Mouse (Mus musculus): ENCODE data around the gene Tcf7l2. TPM values are rescaled to one million over a fixed set of nuclear protein-coding genes. Genes with fewer than 3 reads are reported as not detected.

Tcf7l2 gene
- polyA plus RNA-seq, 1 experiment from 2014 or later: 41.7 TPM

DNA sequence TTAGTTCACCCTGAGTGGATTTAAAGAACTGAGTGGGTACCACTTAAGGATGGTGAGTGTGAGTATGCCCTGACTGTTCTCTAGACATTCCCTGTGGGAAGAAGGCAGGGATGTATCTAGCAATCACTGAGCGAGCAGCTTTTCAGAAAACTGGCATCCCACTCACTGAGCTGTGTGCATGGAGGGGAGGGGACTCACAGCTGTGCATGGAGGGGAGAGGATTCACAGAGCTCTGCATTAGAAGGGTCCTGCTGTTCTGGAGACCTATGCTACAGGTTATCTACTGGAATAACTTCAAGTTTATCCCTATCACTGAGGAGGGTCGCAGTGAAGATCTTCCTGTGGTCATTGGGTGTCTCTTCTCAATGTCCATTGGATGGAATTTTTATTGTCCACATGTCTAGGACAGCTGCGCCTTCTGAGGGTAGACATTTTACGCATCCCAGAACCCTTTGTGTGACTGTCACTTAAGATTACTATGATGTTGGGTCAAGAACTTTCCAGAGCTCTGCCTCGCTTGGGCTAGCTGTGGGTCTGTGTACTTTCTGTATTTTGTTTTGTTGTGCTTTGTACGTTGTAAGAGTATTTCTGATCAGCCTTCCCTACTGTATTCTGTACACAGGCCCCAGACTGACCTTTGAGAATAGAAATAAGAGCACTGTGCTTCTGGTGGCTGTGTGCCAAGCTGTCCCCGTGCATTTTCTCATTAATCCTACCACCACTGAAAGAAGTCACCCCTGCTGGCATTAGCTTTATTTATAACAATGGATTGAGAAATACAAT lies 192.5 kb downstream of the Tcf7l2 start:
- no peaks in the 10 kb centered on the region for H3K27me3 ChIP-seq (ENCODE audit: control insufficient read depth, insufficient read depth, low read length)
- DNase-seq (ENCODE audit: low spot score): no peak
- TF ChIP-seq CTCF (IDR thresholded peaks at IDR 0.05; ENCODE audit: low read depth): no peak
- no peak for TF ChIP-seq EP300 (optimal IDR thresholded peaks at IDR 0.05)
- no peak overlapping the region for H3K4me2 ChIP-seq (replicated peaks; ENCODE audit: low read depth)
- WGBS: 69% methylated on average over 7 of the region's 7 CpGs
- ATAC-seq (ENCODE audit: low FRiP score, low TSS enrichment): no peak
- no peak overlapping the region for H3K4me3 ChIP-seq (ENCODE audit: low read depth, low read length)
- H3K9me3 ChIP-seq (ENCODE audit: control insufficient read depth, low read length): no peaks in the 10 kb centered on the region
- H3K36me3 ChIP-seq (ENCODE audit: control insufficient read depth, insufficient read depth, low read length): peaks cover 5% of the 10 kb centered on the region
- no peak overlapping the region for H3K27ac ChIP-seq (replicated peaks)
- no peak overlapping the region for H3K9ac ChIP-seq (ENCODE audit: low read length)
- H3K4me1 ChIP-seq (replicated peaks; ENCODE audit: control insufficient read depth, insufficient read depth): 0 out of 2 replicates have a peak, but pooled peaks cover 4% of the 10 kb centered on the region

DNA sequence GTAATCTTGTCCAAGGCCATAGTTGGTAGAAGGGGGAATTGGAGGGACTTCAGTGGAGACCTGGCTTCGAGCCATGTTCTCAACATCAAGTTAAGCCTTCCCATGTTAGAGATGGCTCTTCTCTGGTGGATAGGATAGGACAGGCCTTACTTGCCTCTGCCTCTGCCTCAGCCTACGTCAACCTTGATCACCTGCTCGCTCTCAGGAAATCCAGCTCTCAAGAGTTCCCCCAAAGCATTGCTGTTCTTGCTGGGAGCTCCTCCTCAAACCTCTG lies 193.0 kb downstream of the Tcf7l2 start:
- peaks cover 5% of the 10 kb centered on the region for H3K36me3 ChIP-seq (ENCODE audit: control insufficient read depth, insufficient read depth, low read length)
- DNase-seq (ENCODE audit: low spot score): no peak
- H3K27ac ChIP-seq (replicated peaks): no peak overlapping the region
- no peak; the same call in 1 of the 2 replicates for ATAC-seq (ENCODE audit: low FRiP score, low TSS enrichment)
- H3K4me3 ChIP-seq (ENCODE audit: low read depth, low read length): no peak overlapping the region
- no peaks in the 10 kb centered on the region for H3K9me3 ChIP-seq (ENCODE audit: control insufficient read depth, low read length)
- 0 out of 2 replicates have a peak, but pooled peaks cover 4% of the 10 kb centered on the region for H3K4me1 ChIP-seq (replicated peaks; ENCODE audit: control insufficient read depth, insufficient read depth)
- 85% methylated on average over 3 of the region's 3 CpGs for WGBS
- H3K27me3 ChIP-seq (ENCODE audit: control insufficient read depth, insufficient read depth, low read length): no peaks in the 10 kb centered on the region
- no peak overlapping the region for H3K9ac ChIP-seq (ENCODE audit: low read length)
- no peak for TF ChIP-seq CTCF (IDR thresholded peaks at IDR 0.05; ENCODE audit: low read depth)
- no peak for TF ChIP-seq EP300 (optimal IDR thresholded peaks at IDR 0.05)
- H3K4me2 ChIP-seq (replicated peaks; ENCODE audit: low read depth): no peak overlapping the region

DNA sequence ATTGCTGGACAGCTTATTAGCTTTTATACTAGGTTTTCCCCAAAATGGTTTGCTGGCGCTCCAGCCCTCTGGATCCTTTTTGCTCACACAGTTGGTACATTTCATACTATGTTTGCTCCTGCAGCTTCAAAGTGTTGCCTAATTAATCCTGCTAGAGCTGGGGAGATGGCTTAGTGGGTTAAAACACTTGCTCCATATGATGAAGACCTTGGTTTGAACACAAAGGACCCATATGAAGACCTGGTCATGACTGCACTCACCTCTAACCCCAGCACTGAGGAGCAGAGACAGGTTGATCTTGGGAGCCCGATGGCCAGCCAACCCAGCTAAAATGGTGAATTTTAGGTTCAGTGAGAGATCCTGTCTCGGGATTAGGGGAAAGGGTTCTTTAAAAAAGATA lies 195.4 kb downstream of the Tcf7l2 start:
- WGBS: 90% methylated on average over 3 of the region's 3 CpGs
- ATAC-seq (ENCODE audit: low FRiP score, low TSS enrichment) (no peak), DNase-seq (ENCODE audit: low spot score) (no peak)
- TF ChIP-seq CTCF (IDR thresholded peaks at IDR 0.05; ENCODE audit: low read depth) (no peak), EP300 (optimal IDR thresholded peaks at IDR 0.05) (no peak)
- H3K4me3 ChIP-seq (ENCODE audit: low read depth, low read length): no peak overlapping the region
- no peaks in the 10 kb centered on the region for H3K9me3 ChIP-seq (ENCODE audit: control insufficient read depth, low read length)
- H3K4me1 ChIP-seq (replicated peaks; ENCODE audit: control insufficient read depth, insufficient read depth): 0 out of 2 replicates have a peak, but pooled peaks cover 4% of the 10 kb centered on the region
- no peak overlapping the region for H3K9ac ChIP-seq (ENCODE audit: low read length)
- H3K36me3 ChIP-seq (ENCODE audit: control insufficient read depth, insufficient read depth, low read length): no peaks in the 10 kb centered on the region
- no peaks in the 10 kb centered on the region for H3K27me3 ChIP-seq (ENCODE audit: control insufficient read depth, insufficient read depth, low read length)
- H3K27ac ChIP-seq (replicated peaks): no peak overlapping the region
- H3K4me2 ChIP-seq (replicated peaks; ENCODE audit: low read depth): no peak overlapping the region

DNA sequence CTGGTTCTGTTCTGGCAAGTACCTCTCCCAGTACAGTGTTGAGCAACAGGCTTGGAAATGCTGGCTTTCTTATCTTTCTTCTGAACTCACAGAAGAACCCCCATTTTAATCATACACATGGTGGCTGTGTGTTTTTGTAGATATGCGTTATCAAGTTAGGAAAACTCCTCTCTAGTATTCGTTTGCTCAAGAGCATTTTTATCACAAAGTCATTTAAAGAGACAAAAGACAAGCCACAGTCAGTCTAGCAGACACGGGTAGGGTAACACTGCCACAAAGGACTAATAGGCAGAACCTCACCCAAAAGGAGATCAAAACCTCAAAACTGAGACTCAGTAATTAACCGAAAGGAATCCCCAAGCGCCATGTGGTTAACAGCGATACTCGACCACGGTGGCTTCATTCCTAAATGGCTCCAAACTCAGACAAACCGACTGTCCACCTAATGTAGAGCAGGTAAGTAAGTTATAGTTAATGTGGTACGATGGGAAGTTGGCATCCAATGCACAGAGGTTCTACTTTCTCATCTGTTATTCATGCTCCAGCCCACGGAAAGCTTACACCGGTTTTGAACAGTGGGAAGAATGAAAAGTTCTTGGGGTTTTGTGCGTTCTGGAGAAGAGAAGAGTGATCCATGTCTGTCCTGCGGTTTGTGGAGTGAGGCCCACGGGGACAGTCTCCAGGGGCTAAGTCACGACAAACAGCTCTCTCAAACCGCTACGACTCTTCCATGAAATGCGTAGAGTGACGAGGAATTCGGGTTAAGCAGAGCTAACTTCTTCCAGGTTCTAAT lies 196.8 kb downstream of the Tcf7l2 start:
- no peaks in the 10 kb centered on the region for H3K27me3 ChIP-seq (ENCODE audit: control insufficient read depth, insufficient read depth, low read length)
- no peak for DNase-seq (ENCODE audit: low spot score)
- no peak overlapping the region for H3K4me3 ChIP-seq (ENCODE audit: low read depth, low read length)
- TF ChIP-seq CTCF (IDR thresholded peaks at IDR 0.05; ENCODE audit: low read depth): no peak
- no peak for TF ChIP-seq EP300 (optimal IDR thresholded peaks at IDR 0.05)
- WGBS: 80% methylated on average over 21 of the region's 21 CpGs
- no peaks in the 10 kb centered on the region for H3K36me3 ChIP-seq (ENCODE audit: control insufficient read depth, insufficient read depth, low read length)
- H3K9me3 ChIP-seq (ENCODE audit: control insufficient read depth, low read length): no peaks in the 10 kb centered on the region
- H3K4me2 ChIP-seq (replicated peaks; ENCODE audit: low read depth): no peak overlapping the region
- no peak for ATAC-seq (ENCODE audit: low FRiP score, low TSS enrichment)
- H3K27ac ChIP-seq (replicated peaks): no peak overlapping the region
- H3K4me1 ChIP-seq (replicated peaks; ENCODE audit: control insufficient read depth, insufficient read depth): 0 out of 2 replicates have a peak, but pooled peaks cover 4% of the 10 kb centered on the region
- no peak overlapping the region for H3K9ac ChIP-seq (ENCODE audit: low read length)

DNA sequence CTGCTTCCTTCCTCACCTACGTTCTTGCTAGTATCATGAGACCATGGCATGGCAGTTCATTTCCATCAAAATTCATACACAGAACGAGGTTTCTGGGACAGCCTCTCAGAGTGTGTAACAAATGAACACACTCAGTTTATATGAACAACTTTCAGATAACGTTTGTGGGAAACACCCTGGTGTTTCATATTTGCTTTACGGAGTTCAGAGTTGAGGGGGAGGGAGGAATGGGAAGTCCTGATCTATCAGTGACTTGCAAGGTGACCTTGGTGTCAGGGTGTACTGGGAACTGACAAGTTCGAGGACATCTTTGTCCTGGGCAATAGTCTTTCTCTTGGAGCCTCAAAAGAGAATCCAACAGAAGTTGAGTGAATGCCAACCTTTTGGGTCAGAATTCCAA lies 197.5 kb downstream of the Tcf7l2 start:
- WGBS: 59% methylated on average over 5 of the region's 5 CpGs
- H3K4me3 ChIP-seq (ENCODE audit: low read depth, low read length): no peak overlapping the region
- no peak overlapping the region for H3K4me2 ChIP-seq (replicated peaks; ENCODE audit: low read depth)
- H3K36me3 ChIP-seq (ENCODE audit: control insufficient read depth, insufficient read depth, low read length): no peaks in the 10 kb centered on the region
- DNase-seq (ENCODE audit: low spot score) (no peak), ATAC-seq (ENCODE audit: low FRiP score, low TSS enrichment) (peak; percentile 24; the same call in 1 of the 2 replicates)
- H3K27ac ChIP-seq (replicated peaks): no peak overlapping the region
- no peak for TF ChIP-seq CTCF (IDR thresholded peaks at IDR 0.05; ENCODE audit: low read depth)
- TF ChIP-seq EP300 (optimal IDR thresholded peaks at IDR 0.05): no peak
- no peaks in the 10 kb centered on the region for H3K9me3 ChIP-seq (ENCODE audit: control insufficient read depth, low read length)
- H3K4me1 ChIP-seq (replicated peaks; ENCODE audit: control insufficient read depth, insufficient read depth): 0 out of 2 replicates have a peak, but pooled peaks cover 4% of the 10 kb centered on the region
- no peak overlapping the region for H3K9ac ChIP-seq (ENCODE audit: low read length)
- no peaks in the 10 kb centered on the region for H3K27me3 ChIP-seq (ENCODE audit: control insufficient read depth, insufficient read depth, low read length)

DNA sequence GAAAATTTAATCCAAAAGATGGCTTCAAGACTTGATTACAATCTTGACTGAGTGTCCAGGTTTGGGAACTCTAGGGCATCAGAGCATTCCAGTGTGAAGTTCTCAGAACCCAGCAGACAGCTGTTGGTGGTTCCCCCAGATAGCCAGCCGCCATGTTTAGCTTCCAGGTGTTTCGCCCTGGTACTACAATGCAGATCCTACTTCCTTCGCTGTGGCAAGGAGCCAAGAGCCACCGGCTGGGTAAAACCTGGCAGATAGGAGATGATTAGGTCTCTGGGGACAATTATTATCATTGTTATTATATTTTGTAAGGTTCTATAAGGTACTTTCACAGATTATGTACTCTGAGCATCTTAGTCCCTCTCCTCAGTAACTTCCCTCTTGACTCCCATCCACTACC lies 198.1 kb downstream of the Tcf7l2 start:
- no peak overlapping the region for H3K27ac ChIP-seq (replicated peaks)
- H3K9ac ChIP-seq (ENCODE audit: low read length): no peak overlapping the region
- H3K4me3 ChIP-seq (ENCODE audit: low read depth, low read length): no peak overlapping the region
- H3K9me3 ChIP-seq (ENCODE audit: control insufficient read depth, low read length): no peaks in the 10 kb centered on the region
- WGBS: 87% methylated on average over 4 of the region's 4 CpGs
- H3K4me2 ChIP-seq (replicated peaks; ENCODE audit: low read depth): no peak overlapping the region
- no peaks in the 10 kb centered on the region for H3K36me3 ChIP-seq (ENCODE audit: control insufficient read depth, insufficient read depth, low read length)
- TF ChIP-seq EP300 (optimal IDR thresholded peaks at IDR 0.05): no peak
- no peak for ATAC-seq (ENCODE audit: low FRiP score, low TSS enrichment)
- H3K27me3 ChIP-seq (ENCODE audit: control insufficient read depth, insufficient read depth, low read length): no peaks in the 10 kb centered on the region
- no peaks in the 10 kb centered on the region for H3K4me1 ChIP-seq (replicated peaks; ENCODE audit: control insufficient read depth, insufficient read depth)
- no peak for DNase-seq (ENCODE audit: low spot score)

Measured in stomach, postnatal 0 days (tissue).